Mouse (Mus musculus) heart, postnatal 0 days (tissue): ENCODE data around the gene Kxd1. TPM values are rescaled to one million over a fixed set of nuclear protein-coding genes. Genes with fewer than 3 reads are reported as not detected.

Experiments
- ATAC-seq: fragments of 200-750 bp; cut with Nextera tagmentation; 2 replicates; pipeline ENCODE4 v1.8.0; 2017; ENCODE audit warnings: low read depth, moderate number of reproducible peaks, moderate library complexity; ENCODE audit not compliant: insufficient read depth
- DNase-seq: peaks from one replicate; pipeline ENCODE4 v3.0.0-alpha.2; 2016; ENCODE audit warnings: low spot score
- H3K27ac ChIP-seq: fragments of 300-500 bp; sonication (generic); 2 replicates; pipeline ENCODE4 v1.5.1; 2014; ENCODE audit warnings: low read depth, mild to moderate bottlenecking
- H3K27me3 ChIP-seq: fragments of 300-500 bp; sonication (generic); 2 replicates; pipeline ENCODE4 v1.6.1; 2014; ENCODE audit warnings: low read length, mixed read lengths; ENCODE audit not compliant: control insufficient read depth, insufficient read depth
- H3K36me3 ChIP-seq: fragments of 300-500 bp; sonication (generic); replicated peaks from 2 replicates; pipeline ENCODE4 v1.6.1; 2014; ENCODE audit warnings: low read length, mixed read lengths; ENCODE audit not compliant: control insufficient read depth, insufficient read depth
- H3K4me1 ChIP-seq: fragments of 300-500 bp; sonication (generic); 2 replicates; pipeline ENCODE4 v1.6.1; 2014; ENCODE audit warnings: antibody characterized with exemption; ENCODE audit not compliant: control insufficient read depth, insufficient read depth
- H3K4me2 ChIP-seq: fragments of 300-500 bp; sonication (generic); 2 replicates; pipeline ENCODE4 v1.6.1; 2014; ENCODE audit warnings: low read depth, mild to moderate bottlenecking, low read length, moderate library complexity
- H3K4me3 ChIP-seq: fragments of 300-500 bp; sonication (generic); 2 replicates; pipeline ENCODE4 v1.5.1; 2014; ENCODE audit warnings: low read depth, low read length
- H3K9ac ChIP-seq: fragments of 300-500 bp; sonication (generic); replicated peaks from 2 replicates; pipeline ENCODE4 v1.6.1; 2014; ENCODE audit warnings: low read depth, low read length, mixed read lengths
- H3K9me3 ChIP-seq: fragments of 300-500 bp; sonication (generic); replicated peaks from 2 replicates; pipeline ENCODE4 v1.6.1; 2016; ENCODE audit warnings: low read length; ENCODE audit not compliant: control insufficient read depth
- CTCF ChIP-seq: IDR thresholded peaks from 2 replicates; pipeline ENCODE4 v1.5.1; 2016; ENCODE audit warnings: antibody characterized with exemption, control low read depth, low read depth
- EP300 ChIP-seq: IDR thresholded peaks from 2 replicates; pipeline ENCODE4 v1.6.1; 2016; ENCODE audit warnings: antibody characterized with exemption, low read depth
- WGBS: fragments of 180-500 bp; shearing (Covaris S2); extraction: QIAGEN DNeasy Blood & Tissue Kit; methylation state at CpG from one replicate; pipeline ENCODE4 v1.1.7; 2014; 5-methylcytosine and 5-hydroxymethylcytosine counted together
- polyA plus RNA-seq: library from polyadenylated mRNA; unstranded; fragments of >200 nt; fragmentation: Nextera tagmentation; extraction: Ambion mirVana; gene quantifications from 2 replicates; pipeline ENCODE4 v1.2.1, GENCODE M21; 2015
- total RNA-seq: library from RNA; depleted of rRNA; stranded (reverse); fragments of >200 nt; gene quantifications from 2 replicates; pipeline ENCODE4 v1.2.3, GENCODE M21; 2014; ENCODE audit warnings: low replicate concordance

Kxd1 gene
- total and polyA plus RNA-seq, 2 experiments from 2014 or later, result 93.5 to 120 TPM

DNA sequence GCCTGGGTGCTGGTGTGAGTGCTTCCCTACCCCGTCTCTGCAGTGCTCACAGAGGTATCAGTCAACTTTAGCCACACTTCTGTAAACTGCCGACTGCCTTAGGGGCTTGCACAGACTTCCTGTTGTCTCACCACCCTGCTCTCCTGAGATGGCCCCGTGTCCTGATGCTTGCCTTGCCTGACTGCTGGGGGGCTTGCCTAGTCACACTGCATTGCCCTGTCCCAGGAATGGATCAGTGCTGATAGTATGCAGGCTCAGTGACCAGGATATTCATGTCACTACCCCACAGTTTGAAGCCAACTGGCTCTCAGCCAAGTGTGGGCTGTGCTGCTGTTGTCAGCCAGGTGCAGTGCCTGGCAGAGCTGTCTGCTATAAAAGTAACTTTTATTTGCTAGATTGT, 37.8 kb upstream of the Kxd1 start:
- 16% methylated on average over 3 of the region's 3 CpGs for WGBS
- Histone ChIP-seq H3K36me3 (no peaks in the 10 kb centered on the region), H3K4me1 (peaks cover 63% of the 10 kb centered on the region), H3K27ac (peak overlapping the region; percentile 41), H3K9ac (no peak overlapping the region), H3K27me3 (no peaks in the 10 kb centered on the region), H3K9me3 (no peaks in the 10 kb centered on the region), H3K4me3 (no peak overlapping the region), H3K4me2 (no peak overlapping the region)
- ATAC-seq, result peak; percentile 50
- DNase-seq, result no peak
- TF ChIP-seq CTCF (no peak), EP300 (no peak)

GRCm38 (mm10) chr8:70564696-70565235, 37.0 kb upstream of the Kxd1 start:
- H3K4me3 ChIP-seq, result no peak overlapping the region
- WGBS, result 71% methylated on average over 3 of the region's 3 CpGs
- no peak overlapping the region for H3K4me2 ChIP-seq
- no peak for TF ChIP-seq CTCF
- TF ChIP-seq EP300, result no peak
- no peak overlapping the region for H3K9ac ChIP-seq
- H3K27ac ChIP-seq, result peak overlapping the region; percentile 41; the same call in 1 of the 2 replicates
- ATAC-seq, result no peak
- no peak for DNase-seq
- no peaks in the 10 kb centered on the region for H3K27me3 ChIP-seq
- no peaks in the 10 kb centered on the region for H3K36me3 ChIP-seq
- no peaks in the 10 kb centered on the region for H3K9me3 ChIP-seq
- peaks cover 64% of the 10 kb centered on the region for H3K4me1 ChIP-seq

GRCm38 (mm10) chr8:70563763-70564387, 36.1 kb upstream of the Kxd1 start:
- Histone ChIP-seq H3K4me2 (no peak overlapping the region), H3K4me3 (no peak overlapping the region), H3K36me3 (no peaks in the 10 kb centered on the region), H3K27ac (no peak overlapping the region), H3K27me3 (no peaks in the 10 kb centered on the region), H3K9me3 (no peaks in the 10 kb centered on the region), H3K9ac (no peak overlapping the region), H3K4me1 (peaks cover 65% of the 10 kb centered on the region)
- ATAC-seq, result no peak
- no peak for DNase-seq
- TF ChIP-seq EP300 (no peak), CTCF (no peak)
- WGBS, result 81% methylated on average over 6 of the region's 6 CpGs

DNA sequence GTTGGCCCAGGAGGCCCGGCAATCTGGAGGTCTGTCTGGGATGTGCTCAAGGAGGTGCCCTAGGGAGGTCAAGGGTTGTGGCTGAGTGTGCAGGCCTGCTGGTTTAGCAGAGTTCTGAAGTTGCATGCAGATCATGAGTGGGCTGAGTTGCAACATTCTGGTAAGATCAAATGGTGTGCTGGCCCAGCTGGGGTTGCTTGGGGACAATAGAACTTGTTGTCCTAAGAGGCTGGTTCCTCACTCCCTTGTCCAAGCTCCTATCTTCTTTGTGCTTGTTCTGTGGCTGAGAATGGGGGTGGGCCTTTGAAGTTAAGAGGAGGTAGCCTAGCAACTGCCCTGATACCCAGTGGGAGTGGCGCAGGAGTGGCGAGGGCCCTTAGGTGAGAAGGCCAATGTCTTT, 35.0 kb upstream of the Kxd1 start:
- H3K4me2 ChIP-seq, result no peak overlapping the region
- WGBS, result 60% methylated on average over 3 of the region's 3 CpGs
- H3K36me3 ChIP-seq, result no peaks in the 10 kb centered on the region
- no peaks in the 10 kb centered on the region for H3K27me3 ChIP-seq
- DNase-seq (no peak), ATAC-seq (no peak)
- no peak overlapping the region for H3K4me3 ChIP-seq
- no peaks in the 10 kb centered on the region for H3K9me3 ChIP-seq
- H3K27ac ChIP-seq, result no peak overlapping the region
- no peak overlapping the region for H3K9ac ChIP-seq
- no peak for TF ChIP-seq EP300
- TF ChIP-seq CTCF, result no peak
- peaks cover 76% of the 10 kb centered on the region for H3K4me1 ChIP-seq

DNA sequence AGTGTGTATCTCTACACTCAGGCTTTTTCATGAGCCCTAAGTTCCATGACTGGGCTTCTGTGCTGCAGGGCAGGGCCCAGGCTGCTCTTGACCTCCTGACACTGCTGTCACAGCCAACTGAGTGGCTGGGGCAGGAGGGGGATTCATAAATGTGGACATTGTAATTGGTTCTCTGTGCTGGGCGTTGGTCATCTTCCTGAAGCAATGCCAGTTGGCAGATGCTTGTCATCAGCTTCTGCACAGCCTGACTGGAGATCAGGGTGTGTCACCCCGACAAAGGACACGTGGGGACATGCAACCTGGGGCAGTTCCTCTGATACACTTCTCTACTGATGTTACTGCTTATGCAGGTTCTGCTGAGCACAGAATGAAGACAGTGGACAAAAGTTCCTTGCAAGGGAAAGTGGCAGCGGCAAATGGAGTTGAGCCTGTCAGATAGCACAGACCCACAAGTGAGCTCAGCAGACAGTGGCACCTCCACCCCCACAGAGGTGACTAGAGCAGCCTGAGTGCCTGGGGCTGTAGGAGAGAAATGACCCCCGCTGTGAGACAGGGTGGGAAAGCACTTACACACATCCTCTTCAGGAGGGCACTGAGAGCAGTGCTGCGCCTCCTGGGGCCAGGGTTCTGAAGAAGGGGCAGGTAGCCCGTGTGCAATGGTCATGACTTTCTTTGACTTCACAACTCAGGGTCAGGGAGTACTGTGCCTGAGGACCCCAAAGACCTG, 34.2 kb upstream of the Kxd1 start:
- no peak for TF ChIP-seq EP300
- TF ChIP-seq CTCF, result no peak
- peak; percentile 29; the same call in 1 of the 2 replicates for ATAC-seq
- peak overlapping the region; percentile 21 for H3K27ac ChIP-seq
- H3K4me1 ChIP-seq, result peaks cover 75% of the 10 kb centered on the region
- 41% methylated on average over 7 of the region's 7 CpGs for WGBS
- DNase-seq, result no peak
- H3K27me3 ChIP-seq, result no peaks in the 10 kb centered on the region
- H3K36me3 ChIP-seq, result no peaks in the 10 kb centered on the region
- no peak overlapping the region for H3K4me3 ChIP-seq
- no peak overlapping the region for H3K4me2 ChIP-seq
- H3K9me3 ChIP-seq, result no peaks in the 10 kb centered on the region
- no peak overlapping the region for H3K9ac ChIP-seq
